Mouse (Mus musculus): Measurements from ENCODE around the gene Abca15. TPM values are rescaled to one million over a fixed set of nuclear protein-coding genes. Genes with fewer than 3 reads are reported as not detected.
"Not testable (repeated sequence)": the region's sequence is repeated elsewhere in the genome, so short reads cannot be mapped to it uniquely, and the experiment has no call there.

The Abca15 gene
- not detected in 2 replicates for polyA plus RNA-seq (2014; fragmentation: Nextera tagmentation; extraction: Ambion mirVana)

DNA sequence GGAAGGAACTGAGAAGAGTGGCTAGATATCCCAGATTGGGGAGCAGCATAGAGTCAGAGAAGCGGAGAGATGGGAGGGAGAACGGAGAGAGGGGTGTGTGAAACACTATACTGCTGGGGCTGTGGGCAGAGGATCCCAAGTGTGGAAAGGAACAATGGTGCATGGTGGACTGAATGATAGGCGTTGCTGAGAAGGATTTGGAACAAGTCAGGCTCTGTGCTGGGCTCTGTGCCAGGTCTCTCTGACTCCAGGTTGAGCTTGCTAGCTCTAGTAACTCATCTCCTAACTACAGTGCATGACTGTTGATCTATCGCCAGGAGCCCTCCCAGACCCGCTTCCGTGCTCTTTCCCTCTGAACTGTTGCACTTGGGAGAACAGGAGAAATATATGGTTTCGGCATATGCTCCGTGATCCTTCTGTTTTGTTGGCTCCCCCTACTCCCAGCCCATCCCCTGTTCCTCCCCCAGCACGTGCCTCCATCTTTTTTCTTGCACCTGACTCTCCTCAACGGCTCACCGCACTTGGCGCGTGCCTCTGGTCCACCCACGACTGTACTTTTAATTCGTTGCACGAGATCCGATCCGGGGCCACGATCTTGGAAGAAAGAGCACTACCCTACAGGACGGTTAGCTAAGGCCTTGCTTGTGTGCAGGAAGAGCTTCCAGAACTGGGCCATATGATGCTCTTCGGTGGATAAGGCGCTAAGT lies at the start of gene Abca15:
TSS of gene Abca15 (plus strand) at position 584 of the 707 bp plus-strand sequence.
- Histone ChIP-seq H3K36me3 (ENCODE audit: control insufficient read depth, insufficient read depth, low read length) (no peaks in the 10 kb centered on the region), H3K4me1 (ENCODE audit: control insufficient read depth, insufficient read depth, low read length) (0 out of 2 replicates have a peak, but pooled peaks cover 5% of the 10 kb centered on the region), H3K9me3 (ENCODE audit: control insufficient read depth, low read length) (no peaks in the 10 kb centered on the region), H3K4me3 (ENCODE audit: low read depth, low read length) (0 out of 2 replicates have a peak within 1 kb of the TSS, but pooled peaks have one; percentile 11), H3K27me3 (replicated peaks; ENCODE audit: control insufficient read depth, insufficient read depth, low read length) (no peaks in the 10 kb centered on the region), H3K9ac (ENCODE audit: low read depth, low read length) (no peak within 1 kb of the TSS), H3K27ac (replicated peaks; ENCODE audit: low read depth, low read length) (no peak within 1 kb of the TSS), H3K4me2 (ENCODE audit: low read depth, low read length) (peak within 1 kb of the TSS; percentile 54)
- ATAC-seq (ENCODE audit: low read depth) (peak; percentile 72), DNase-seq (ENCODE audit: low spot score) (peak; percentile 84)
- WGBS: 74% methylated on average over 22 of the region's 22 CpGs

- H3K9ac ChIP-seq (ENCODE audit: low read depth, low read length): no peak overlapping the region
- no peaks in the 10 kb centered on the region for H3K36me3 ChIP-seq (ENCODE audit: control insufficient read depth, insufficient read depth, low read length)
- H3K9me3 ChIP-seq (ENCODE audit: control insufficient read depth, low read length): no peaks in the 10 kb centered on the region
- no peaks in the 10 kb centered on the region for H3K27me3 ChIP-seq (replicated peaks; ENCODE audit: control insufficient read depth, insufficient read depth, low read length)
- no peak overlapping the region for H3K4me2 ChIP-seq (ENCODE audit: low read depth, low read length)
- H3K4me3 ChIP-seq (ENCODE audit: low read depth, low read length): no peak overlapping the region
- DNase-seq (ENCODE audit: low spot score) (no peak), ATAC-seq (ENCODE audit: low read depth) (no peak)
- no peak overlapping the region for H3K27ac ChIP-seq (replicated peaks; ENCODE audit: low read depth, low read length)
- H3K4me1 ChIP-seq (ENCODE audit: control insufficient read depth, insufficient read depth, low read length): no peaks in the 10 kb centered on the region
- WGBS: 68% methylated on average over 3 of the region's 3 CpGs
These were observed 43.2 kb upstream of the Abca15 start for GRCm38 (mm10) chr7:120285286-120285685.

GRCm38 (mm10) chr7:120316086-120316485 lies 12.4 kb upstream of the Abca15 start:
- Histone ChIP-seq H3K4me2 (ENCODE audit: low read depth, low read length) (no peak overlapping the region), H3K36me3 (ENCODE audit: control insufficient read depth, insufficient read depth, low read length) (no peaks in the 10 kb centered on the region), H3K9me3 (ENCODE audit: control insufficient read depth, low read length) (no peaks in the 10 kb centered on the region), H3K27ac (replicated peaks; ENCODE audit: low read depth, low read length) (no peak overlapping the region), H3K27me3 (replicated peaks; ENCODE audit: control insufficient read depth, insufficient read depth, low read length) (no peaks in the 10 kb centered on the region), H3K9ac (ENCODE audit: low read depth, low read length) (no peak overlapping the region), H3K4me3 (ENCODE audit: low read depth, low read length) (no peak overlapping the region), H3K4me1 (ENCODE audit: control insufficient read depth, insufficient read depth, low read length) (no peaks in the 10 kb centered on the region)
- no peak for ATAC-seq (ENCODE audit: low read depth)
- DNase-seq (ENCODE audit: low spot score): no peak
- 65% methylated on average over 1 of the region's 1 CpGs for WGBS

GRCm38 (mm10) chr7:120322963-120323362 lies 5.5 kb upstream of the Abca15 start:
- WGBS: 44% methylated on average over 4 of the region's 4 CpGs
- H3K4me3 ChIP-seq (ENCODE audit: low read depth, low read length): no peak overlapping the region
- DNase-seq (ENCODE audit: low spot score): no peak
- H3K4me1 ChIP-seq (ENCODE audit: control insufficient read depth, insufficient read depth, low read length): 0 out of 2 replicates have a peak, but pooled peaks cover 4% of the 10 kb centered on the region
- no peaks in the 10 kb centered on the region for H3K27me3 ChIP-seq (replicated peaks; ENCODE audit: control insufficient read depth, insufficient read depth, low read length)
- H3K9ac ChIP-seq (ENCODE audit: low read depth, low read length): no peak overlapping the region
- H3K27ac ChIP-seq (replicated peaks; ENCODE audit: low read depth, low read length): no peak overlapping the region
- H3K9me3 ChIP-seq (ENCODE audit: control insufficient read depth, low read length): no peaks in the 10 kb centered on the region
- no peak for ATAC-seq (ENCODE audit: low read depth)
- no peak overlapping the region for H3K4me2 ChIP-seq (ENCODE audit: low read depth, low read length)
- H3K36me3 ChIP-seq (ENCODE audit: control insufficient read depth, insufficient read depth, low read length): no peaks in the 10 kb centered on the region

GRCm38 (mm10) chr7:120325911-120326310 lies 2.6 kb upstream of the Abca15 start:
- H3K9me3 ChIP-seq (ENCODE audit: control insufficient read depth, low read length); H3K4me2 ChIP-seq (ENCODE audit: low read depth, low read length); H3K4me1 ChIP-seq (ENCODE audit: control insufficient read depth, insufficient read depth, low read length); H3K9ac ChIP-seq (ENCODE audit: low read depth, low read length); H3K4me3 ChIP-seq (ENCODE audit: low read depth, low read length); H3K36me3 ChIP-seq (ENCODE audit: control insufficient read depth, insufficient read depth, low read length); H3K27me3 ChIP-seq (replicated peaks; ENCODE audit: control insufficient read depth, insufficient read depth, low read length); DNase-seq (ENCODE audit: low spot score); ATAC-seq (ENCODE audit: low read depth); H3K27ac ChIP-seq (replicated peaks; ENCODE audit: low read depth, low read length): not testable (repeated sequence)
- 74% methylated on average over 2 of the region's 2 CpGs for WGBS

- ATAC-seq (ENCODE audit: low read depth) (peak; percentile 87), DNase-seq (ENCODE audit: low spot score) (peak; percentile 71)
- Histone ChIP-seq H3K4me1 (ENCODE audit: control insufficient read depth, insufficient read depth, low read length) (0 out of 2 replicates have a peak, but pooled peaks cover 5% of the 10 kb centered on the region), H3K9ac (ENCODE audit: low read depth, low read length) (no peak overlapping the region), H3K36me3 (ENCODE audit: control insufficient read depth, insufficient read depth, low read length) (no peaks in the 10 kb centered on the region), H3K9me3 (ENCODE audit: control insufficient read depth, low read length) (no peaks in the 10 kb centered on the region), H3K4me2 (ENCODE audit: low read depth, low read length) (peak overlapping the region; percentile 54), H3K4me3 (ENCODE audit: low read depth, low read length) (0 out of 2 replicates have a peak overlapping the region, but pooled peaks have one; percentile 11), H3K27ac (replicated peaks; ENCODE audit: low read depth, low read length) (no peak overlapping the region), H3K27me3 (replicated peaks; ENCODE audit: control insufficient read depth, insufficient read depth, low read length) (no peaks in the 10 kb centered on the region)
- WGBS: 15% methylated on average over 22 of the region's 22 CpGs
These were observed 1.0 kb upstream of the Abca15 start for GRCm38 (mm10) chr7:120327220-120328073.

DNA sequence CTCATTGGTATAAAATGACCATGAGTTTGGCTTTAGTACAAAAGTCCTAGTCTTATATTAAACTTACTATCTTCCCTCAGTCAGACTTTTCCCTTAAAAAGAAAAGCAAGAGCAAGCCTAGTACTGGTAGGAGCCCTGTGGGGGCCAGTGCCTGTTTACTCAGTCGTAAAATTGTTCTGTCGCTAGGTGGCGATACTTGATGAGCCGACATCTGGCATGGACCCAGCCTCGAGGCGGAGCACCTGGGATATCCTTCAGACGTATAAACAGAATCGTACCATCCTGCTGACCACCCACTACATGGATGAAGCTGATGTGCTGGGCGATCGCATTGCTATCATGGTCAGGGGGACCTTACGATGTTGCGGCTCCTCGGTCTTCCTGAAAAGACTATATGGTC lies 32.7 kb downstream of the Abca15 start:
- DNase-seq (ENCODE audit: low spot score) (peak; percentile 5), ATAC-seq (ENCODE audit: low read depth) (no peak)
- Histone ChIP-seq H3K36me3 (ENCODE audit: control insufficient read depth, insufficient read depth, low read length) (no peaks in the 10 kb centered on the region), H3K9ac (ENCODE audit: low read depth, low read length) (no peak overlapping the region), H3K9me3 (ENCODE audit: control insufficient read depth, low read length) (no peaks in the 10 kb centered on the region), H3K27ac (replicated peaks; ENCODE audit: low read depth, low read length) (no peak overlapping the region), H3K4me1 (ENCODE audit: control insufficient read depth, insufficient read depth, low read length) (no peaks in the 10 kb centered on the region), H3K4me2 (ENCODE audit: low read depth, low read length) (no peak overlapping the region), H3K27me3 (replicated peaks; ENCODE audit: control insufficient read depth, insufficient read depth, low read length) (no peaks in the 10 kb centered on the region), H3K4me3 (ENCODE audit: low read depth, low read length) (no peak overlapping the region)
- 34% methylated on average over 13 of the region's 13 CpGs for WGBS

DNA sequence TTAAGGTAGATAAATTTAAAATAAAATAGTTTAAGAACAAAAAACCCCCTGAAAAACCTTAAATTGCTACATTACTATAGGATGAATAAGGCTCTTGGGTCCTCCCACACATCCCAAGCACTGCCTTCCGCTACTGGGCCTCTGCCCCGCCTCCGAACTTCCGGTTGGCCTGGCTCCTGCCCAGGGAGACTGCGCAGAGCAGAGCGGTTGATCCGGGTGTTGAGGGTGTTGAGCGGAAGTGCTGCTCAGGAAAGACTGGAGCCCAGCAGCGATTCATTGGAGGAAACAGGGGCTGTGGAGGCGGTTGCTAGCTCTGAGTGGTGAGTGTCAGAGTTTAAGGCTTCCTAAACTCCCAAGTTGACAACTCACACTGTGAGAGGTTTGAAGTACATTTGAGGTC lies 81.0 kb downstream of the Abca15 start, which contains the start of gene Abca16:
TSS of gene Abca16 (plus strand) at position 201 of the 400 bp plus-strand sequence.
- Histone ChIP-seq H3K4me1 (ENCODE audit: control insufficient read depth, insufficient read depth, low read length) (no peaks in the 10 kb centered on the region), H3K9ac (ENCODE audit: low read depth, low read length) (no peak within 1 kb of the TSS), H3K4me3 (ENCODE audit: low read depth, low read length) (no peak within 1 kb of the TSS), H3K9me3 (ENCODE audit: control insufficient read depth, low read length) (no peaks in the 10 kb centered on the region), H3K4me2 (ENCODE audit: low read depth, low read length) (no peak within 1 kb of the TSS), H3K27ac (replicated peaks; ENCODE audit: low read depth, low read length) (no peak within 1 kb of the TSS), H3K36me3 (ENCODE audit: control insufficient read depth, insufficient read depth, low read length) (no peaks in the 10 kb centered on the region), H3K27me3 (replicated peaks; ENCODE audit: control insufficient read depth, insufficient read depth, low read length) (no peaks in the 10 kb centered on the region)
- 70% methylated on average over 10 of the region's 10 CpGs for WGBS
- no peak for ATAC-seq (ENCODE audit: low read depth)
- DNase-seq (ENCODE audit: low spot score): no peak

Data from embryonic facial prominence, embryonic 14.5 days (tissue).